Mouse (Mus musculus): Measurements from ENCODE around the gene Caprin1.
A peak's percentile ranks its signal among the peaks of the same experiment; 100 is the strongest.

The Caprin1 gene

GRCm38 (mm10) chr2:103730999-103731398 is 66.5 kb downstream of the Caprin1 start:
- no peak for DNase-seq (ENCODE audit: low spot score in 2 of 2)

GRCm38 (mm10) chr2:103728027-103728540 is 69.4 kb downstream of the Caprin1 start:
- DNase-seq (ENCODE audit: low spot score in 2 of 2), result no peak

DNA sequence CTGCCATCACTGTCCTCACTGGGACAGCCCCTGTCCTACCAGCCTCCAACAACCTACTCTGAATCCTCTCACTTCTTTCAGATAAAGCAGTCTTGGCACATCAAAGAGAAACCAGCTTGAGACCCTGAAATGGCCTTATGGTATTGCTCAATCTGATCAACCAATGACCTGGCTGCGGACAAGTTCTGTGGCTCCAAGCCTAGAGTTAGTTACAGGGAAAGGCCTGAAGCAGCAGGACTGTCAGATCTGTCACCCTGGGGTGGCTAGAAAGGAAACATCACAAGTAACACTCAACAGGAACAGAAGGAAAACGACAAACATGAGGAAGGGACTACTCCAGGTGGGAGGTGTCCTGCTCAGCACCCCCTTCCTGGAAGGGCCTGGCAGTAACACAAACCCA is 72.9 kb downstream of the Caprin1 start:
- DNase-seq (ENCODE audit: low spot score in 2 of 2), result no peak

GRCm38 (mm10) chr2:103719292-103719646 is 78.2 kb downstream of the Caprin1 start:
- DNase-seq (ENCODE audit: low spot score in 2 of 2), result no peak

GRCm38 (mm10) chr2:103718594-103719291 is 78.7 kb downstream of the Caprin1 start:
- DNase-seq (ENCODE audit: low spot score in 2 of 2), result peak; percentile 41 to 42

DNA sequence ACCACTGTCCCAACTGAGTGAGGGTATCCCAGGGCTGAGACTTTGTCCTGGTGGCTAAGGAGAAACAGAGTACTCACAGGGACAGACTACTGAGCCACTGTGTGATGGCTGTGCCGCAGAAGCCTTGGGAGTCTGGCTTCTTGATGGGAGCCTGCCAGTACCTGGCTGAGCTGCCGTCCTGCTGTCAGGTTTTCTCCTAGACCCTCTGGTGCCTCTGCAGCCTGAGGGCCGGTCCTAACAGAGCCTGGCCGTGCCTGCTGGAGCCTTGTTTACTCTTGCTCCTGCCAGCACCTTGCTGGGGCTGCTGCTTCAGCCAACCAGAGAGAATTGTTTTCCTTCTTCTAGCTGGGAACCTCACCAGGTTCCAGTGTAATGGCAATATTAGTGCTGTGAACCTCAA is 83.0 kb downstream of the Caprin1 start:
- DNase-seq (ENCODE audit: low spot score in 2 of 2), result no peak

GRCm38 (mm10) chr2:103713831-103714230 is 83.6 kb downstream of the Caprin1 start:
- DNase-seq (ENCODE audit: low spot score in 2 of 2), result no peak
